Mouse (Mus musculus) thymus, adult 2 months (tissue): ENCODE results near the gene Aff3.

ENCODE experiments used
- CTCF ChIP-seq: fragments of 200-500 bp; IDR thresholded peaks from 2 replicates; pipeline ENCODE4 v1.5.1; 2012; ENCODE audit warnings: mild to moderate bottlenecking, control low read depth, low read length, moderate library complexity, borderline replicate concordance; ENCODE audit not compliant: control insufficient read depth, poor library complexity, insufficient read depth; ENCODE audit errors: extremely low read depth
- POLR2A ChIP-seq: fragments of 200-500 bp; IDR thresholded peaks from 2 replicates; pipeline ENCODE4 v1.6.1; 2012; ENCODE audit warnings: mild to moderate bottlenecking, low read length, control low read depth, moderate library complexity; ENCODE audit not compliant: control insufficient read depth, poor library complexity, insufficient read depth; ENCODE audit errors: extremely low read depth

GRCm38 (mm10) chr1:38250246-38250645 lies 414.5 kb downstream of the Aff3 start:
- TF ChIP-seq CTCF (no peak), POLR2A (no peak)
